Mouse (Mus musculus): ENCODE data around the gene Cygb. TPM values are rescaled to one million over a fixed set of nuclear protein-coding genes. Genes with fewer than 3 reads are reported as not detected.
A peak's percentile ranks its signal among the peaks of the same experiment; 100 is the strongest.

The Cygb gene
- total and polyA plus RNA-seq, 3 experiments, result 2.2 to 8.7 TPM; not detected in 1

- Histone ChIP-seq H3K9ac (ENCODE audit: control insufficient read depth, low read depth, low read length, poor library complexity, severe bottlenecking) (no peak overlapping the region), H3K9me3 (replicated peaks; ENCODE audit: insufficient read depth, low read length) (no peaks in the 10 kb centered on the region), H3K36me3 (ENCODE audit: control insufficient read depth in 1 of 2, insufficient read depth in 2 of 2, low read length in 2 of 2) (no peaks in the 10 kb centered on the region; a peak in 1 of 4 replicates), H3K4me1 (ENCODE audit: control insufficient read depth in 1 of 2, insufficient read depth in 2 of 2, low read length in 2 of 2) (no peaks in the 10 kb centered on the region), H3K27ac (ENCODE audit: control insufficient read depth, low read depth, low read length) (no peak overlapping the region), H3K79me2 (ENCODE audit: control insufficient read depth, insufficient read depth, low read length, poor library complexity) (no peaks in the 10 kb centered on the region), H3K4me3 (ENCODE audit: control insufficient read depth in 1 of 2, insufficient read depth in 1 of 2, low read depth in 2 of 2, low read length in 2 of 2) (no peak overlapping the region), H3K27me3 (ENCODE audit: control insufficient read depth in 1 of 2, insufficient read depth in 2 of 2, low read length in 2 of 2) (no peaks in the 10 kb centered on the region)
- no peak for DNase-seq (ENCODE audit: low read depth, low spot score)
- TF ChIP-seq ELF1 (IDR thresholded peaks at IDR 0.05; ENCODE audit: low read depth, low read length) (no peak), HCFC1 (IDR thresholded peaks at IDR 0.05; ENCODE audit: low read depth, low read length) (no peak)
Measured at GRCm38 (mm10) chr11:116604097-116604496, 50.0 kb downstream of the Cygb start.

GRCm38 (mm10) chr11:116603339-116603738 is 50.8 kb downstream of the Cygb start:
- no peaks in the 10 kb centered on the region for H3K27me3 ChIP-seq (ENCODE audit: control insufficient read depth in 1 of 2, insufficient read depth in 2 of 2, low read length in 2 of 2)
- H3K36me3 ChIP-seq (ENCODE audit: control insufficient read depth in 1 of 2, insufficient read depth in 2 of 2, low read length in 2 of 2), result no peaks in the 10 kb centered on the region; a peak in 1 of 4 replicates
- H3K9ac ChIP-seq (ENCODE audit: control insufficient read depth, low read depth, low read length, poor library complexity, severe bottlenecking), result no peak overlapping the region
- H3K9me3 ChIP-seq (replicated peaks; ENCODE audit: insufficient read depth, low read length), result no peaks in the 10 kb centered on the region
- H3K79me2 ChIP-seq (ENCODE audit: control insufficient read depth, insufficient read depth, low read length, poor library complexity), result no peaks in the 10 kb centered on the region
- DNase-seq (ENCODE audit: low read depth, low spot score), result peak; percentile 63
- H3K4me3 ChIP-seq (ENCODE audit: control insufficient read depth in 1 of 2, insufficient read depth in 1 of 2, low read depth in 2 of 2, low read length in 2 of 2), result no peak overlapping the region
- H3K4me1 ChIP-seq (ENCODE audit: control insufficient read depth in 1 of 2, insufficient read depth in 2 of 2, low read length in 2 of 2), result no peaks in the 10 kb centered on the region
- TF ChIP-seq JUND (IDR thresholded peaks at IDR 0.05; ENCODE audit: low read depth, low read length) (no peak), ZNF384 (IDR thresholded peaks at IDR 0.05; ENCODE audit: low read depth, low read length) (no peak), CTCF (IDR thresholded peaks at IDR 0.05 in 2 of 3, conservative IDR thresholded peaks at IDR 0.05 in 1 of 3; ENCODE audit: control insufficient read depth in 1 of 3, insufficient read depth in 1 of 3, low read depth in 2 of 3, low read length in 3 of 3, poor library complexity in 1 of 3, severe bottlenecking in 1 of 3) (peak; percentile 72 to 81 (median 79)), RAD21 (IDR thresholded peaks at IDR 0.05; ENCODE audit: low read depth, low read length) (peak; percentile 67), ZC3H11A (IDR thresholded peaks at IDR 0.05; ENCODE audit: low read depth, low read length) (peak; percentile 49; the same call in 1 of the 2 replicates), NRF1 (IDR thresholded peaks at IDR 0.05; ENCODE audit: insufficient read depth, low read depth, low read length, poor library complexity, severe bottlenecking) (0 out of 2 replicates have a peak, but pooled peaks have one; percentile 14), ZKSCAN1 (IDR thresholded peaks at IDR 0.05; ENCODE audit: low read depth, low read length) (no peak), SMC3 (IDR thresholded peaks at IDR 0.05; ENCODE audit: low read depth, low read length) (peak; percentile 78)
- H3K27ac ChIP-seq (ENCODE audit: control insufficient read depth, low read depth, low read length), result no peak overlapping the region

GRCm38 (mm10) chr11:116602043-116602442 is 52.1 kb downstream of the Cygb start:
- Histone ChIP-seq H3K27ac (ENCODE audit: control insufficient read depth, low read depth, low read length) (no peak overlapping the region), H3K36me3 (ENCODE audit: control insufficient read depth in 1 of 2, insufficient read depth in 2 of 2, low read length in 2 of 2) (no peaks in the 10 kb centered on the region; a peak in 1 of 4 replicates), H3K4me3 (ENCODE audit: control insufficient read depth in 1 of 2, insufficient read depth in 1 of 2, low read depth in 2 of 2, low read length in 2 of 2) (no peak overlapping the region), H3K79me2 (ENCODE audit: control insufficient read depth, insufficient read depth, low read length, poor library complexity) (no peaks in the 10 kb centered on the region), H3K9me3 (replicated peaks; ENCODE audit: insufficient read depth, low read length) (no peaks in the 10 kb centered on the region), H3K4me1 (ENCODE audit: control insufficient read depth in 1 of 2, insufficient read depth in 2 of 2, low read length in 2 of 2) (no peaks in the 10 kb centered on the region), H3K9ac (ENCODE audit: control insufficient read depth, low read depth, low read length, poor library complexity, severe bottlenecking) (no peak overlapping the region), H3K27me3 (ENCODE audit: control insufficient read depth in 1 of 2, insufficient read depth in 2 of 2, low read length in 2 of 2) (no peaks in the 10 kb centered on the region)
- DNase-seq (ENCODE audit: low read depth, low spot score), result no peak
- TF ChIP-seq MXI1 (IDR thresholded peaks at IDR 0.05; ENCODE audit: low read depth, low read length) (no peak), ZMIZ1 (IDR thresholded peaks at IDR 0.05; ENCODE audit: low read depth, low read length) (no peak), TAL1 (IDR thresholded peaks at IDR 0.05; ENCODE audit: low read length) (no peak), KAT2A (conservative IDR thresholded peaks at IDR 0.05; ENCODE audit: low read depth, low read length) (no peak), BHLHE40 (IDR thresholded peaks at IDR 0.05; ENCODE audit: borderline replicate concordance, low read depth, low read length) (no peak), UBTF (IDR thresholded peaks at IDR 0.05; ENCODE audit: borderline replicate concordance, insufficient read depth, low read depth, low read length) (no peak), GABPA (IDR thresholded peaks at IDR 0.05; ENCODE audit: low read depth, low read length) (no peak), POLR2A (IDR thresholded peaks at IDR 0.05; ENCODE audit: control insufficient read depth in 1 of 2, insufficient read depth in 1 of 2, low read depth in 1 of 2, low read length in 2 of 2, poor library complexity in 1 of 2) (no peak), NELFE (IDR thresholded peaks at IDR 0.05; ENCODE audit: low read depth, low read length) (no peak), SMC3 (IDR thresholded peaks at IDR 0.05; ENCODE audit: low read depth, low read length) (no peak), MYB (IDR thresholded peaks at IDR 0.05; ENCODE audit: low read depth, low read length) (no peak), ETS1 (IDR thresholded peaks at IDR 0.05; ENCODE audit: low read depth, low read length) (no peak)
